Mouse (Mus musculus): ENCODE data around the gene Gm20909. TPM values are rescaled to one million over a fixed set of nuclear protein-coding genes. Genes with fewer than 3 reads are reported as not detected.
"Not testable (repeated sequence)": the region's sequence is repeated elsewhere in the genome, so short reads cannot be mapped to it uniquely, and the experiment has no call there.

Gm20909 gene
- total RNA-seq (2022): not detected

DNA sequence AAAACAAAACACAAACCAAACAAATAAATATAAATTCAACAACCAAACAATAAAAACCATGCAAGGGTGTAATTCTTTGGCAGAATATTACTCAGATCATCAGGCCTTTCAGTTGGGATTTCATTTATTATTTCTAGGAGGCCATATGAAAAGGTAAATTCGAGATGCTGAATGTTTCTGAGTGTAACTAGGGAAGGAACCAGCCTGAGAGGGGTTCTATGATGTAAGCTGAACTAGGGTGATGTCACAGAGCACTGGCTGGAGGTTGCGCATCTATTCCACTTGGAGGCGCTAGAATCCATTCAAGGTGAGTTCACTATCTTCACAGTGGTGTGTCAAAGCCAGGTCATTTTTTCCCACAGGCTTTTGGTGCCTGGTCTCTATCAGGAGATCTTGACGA is at the start of gene Gm20909:
TSS of gene Gm20909 (plus strand) at position 301 of the 400 bp plus-strand sequence.
- DNase-seq: not testable (repeated sequence)

Other genes with a start within 250 kb of the Gm20909 start
- gene Gm29866, start 170.9 kb upstream of the Gm20909 start, total RNA-seq (2022): not detected
- not detected for gene Gm20865, start 77.0 kb downstream of the Gm20909 start, total RNA-seq (2022)

Data from adrenal gland, adult 8-10 months (tissue).